In genomic region chr2:162814205-162814604, GRCm38 (mm10) we compare ENCODE assay signal across 9 mouse cellular contexts.
DNase-seq lines count a peak whose midpoint lies in the region; ATAC-seq and TF ChIP-seq lines count a peak whose summit lies in the region.
"Had no signal": no experiment of that assay in that cellular context is flagged by ENCODE, and none has a peak within 500 bp of the region (broad histone marks: within the 10 kb centered on the region; RNA-seq: fewer than 3 reads in every experiment).

No protein-coding gene starts in this region.

- H3K9me3 ChIP-seq in limb, embryonic 11.5 days (ENCODE audit: control insufficient read depth, low read length) = no peaks in the 10 kb centered on the region
- no peaks in the 10 kb centered on the region for H3K9me3 ChIP-seq in limb, embryonic 10.5 days (replicated peaks)
- H3K9me3 ChIP-seq: embryonic facial prominence, embryonic 12.5 days; neural tube, embryonic 13.5 days had no signal

- H3K4me2 ChIP-seq in limb, embryonic 11.5 days (ENCODE audit: low read depth, severe bottlenecking) = no peak overlapping the region
- H3K4me2 ChIP-seq: embryonic facial prominence, embryonic 12.5 days; neural tube, embryonic 13.5 days had no signal

- DNase-seq in limb, embryonic 11.5 days (ENCODE audit: low spot score) = peak; percentile 32
- no peak for DNase-seq in limb, embryonic 10.5 days (ENCODE audit: low spot score)
- DNase-seq in adrenal gland, postnatal 25 days = peak; percentile 35
- DNase-seq in kidney, postnatal 25 days = peak; percentile 59 to 72
- DNase-seq in c-Kit-positive CD71-positive TER-119-positive erythroid progenitor cells, embryonic 14.5 days (ENCODE audit: low spot score) = no peak
- DNase-seq in lung, adult 2 months = no peak

- no peaks in the 10 kb centered on the region for H3K4me1 ChIP-seq in limb, embryonic 11.5 days (ENCODE audit: control insufficient read depth, insufficient read depth, low read length)
- H3K4me1 ChIP-seq in limb, embryonic 10.5 days = no peaks in the 10 kb centered on the region
- H3K4me1 ChIP-seq in lung, adult 2 months (ENCODE audit: control insufficient read depth, insufficient read depth, low read length) = no peaks in the 10 kb centered on the region
- H3K4me1 ChIP-seq: embryonic facial prominence, embryonic 12.5 days; neural tube, embryonic 13.5 days had no signal

- no peak overlapping the region for H3K27ac ChIP-seq in limb, embryonic 11.5 days (replicated peaks; ENCODE audit: low read depth, low read length)
- H3K27ac ChIP-seq in limb, embryonic 10.5 days = no peak overlapping the region
- H3K27ac ChIP-seq: embryonic facial prominence, embryonic 12.5 days; neural tube, embryonic 13.5 days had no signal

- ATAC-seq in limb, embryonic 11.5 days (ENCODE audit: insufficient number of reproducible peaks, low FRiP score, low TSS enrichment, low read depth) = no peak
- ATAC-seq in common myeloid progenitor, adult 5-6 weeks (replicated peaks; ENCODE audit: low read depth, poor library complexity, severe bottlenecking) = 0 out of 2 replicates have a peak, but pooled peaks have one; percentile 50

- no peak for TF ChIP-seq CTCF in lung, adult 2 months (IDR thresholded peaks at IDR 0.05; ENCODE audit: insufficient read depth, low read length)

- TF ChIP-seq POLR2A in lung, adult 2 months (IDR thresholded peaks at IDR 0.05; ENCODE audit: borderline replicate concordance, extremely low read depth, low read depth, low read length) = no peak

- no peak overlapping the region for H3K9ac ChIP-seq in limb, embryonic 11.5 days (ENCODE audit: low read length)
- H3K9ac ChIP-seq: embryonic facial prominence, embryonic 12.5 days; neural tube, embryonic 13.5 days had no signal

- WGBS in limb, embryonic 11.5 days = 62% methylated on average over 2 of the region's 2 CpGs
- WGBS in limb, embryonic 10.5 days = 43% methylated on average over 2 of the region's 2 CpGs
- 55% methylated on average over 2 of the region's 2 CpGs for whole genome bisulfite sequencing in lung, adult 2 months

- no peak overlapping the region for H3K4me3 ChIP-seq in limb, embryonic 11.5 days (ENCODE audit: low read depth, low read length)
- H3K4me3 ChIP-seq in limb, embryonic 10.5 days = no peak overlapping the region
- no peak overlapping the region for H3K4me3 ChIP-seq in lung, adult 2 months (replicated peaks; ENCODE audit: extremely low read depth, low read depth, low read length)
- H3K4me3 ChIP-seq: embryonic facial prominence, embryonic 12.5 days; neural tube, embryonic 13.5 days had no signal

- H3K27me3 ChIP-seq in limb, embryonic 11.5 days (ENCODE audit: control insufficient read depth, insufficient read depth, low read length) = no peaks in the 10 kb centered on the region
- H3K27me3 ChIP-seq in limb, embryonic 10.5 days (ENCODE audit: low read depth, poor library complexity, severe bottlenecking) = no peaks in the 10 kb centered on the region
- H3K27me3 ChIP-seq: embryonic facial prominence, embryonic 12.5 days; neural tube, embryonic 13.5 days had no signal

- no peaks in the 10 kb centered on the region for H3K36me3 ChIP-seq in limb, embryonic 11.5 days (ENCODE audit: control insufficient read depth, insufficient read depth, low read length)
- no peaks in the 10 kb centered on the region for H3K36me3 ChIP-seq in limb, embryonic 10.5 days
- H3K36me3 ChIP-seq: embryonic facial prominence, embryonic 12.5 days; neural tube, embryonic 13.5 days had no signal

Comparison
In these comparisons a context has a peak if more than half of its experiments do, and no peak if none do; other contexts are left out.
1. DNase-seq: peak in limb, embryonic 11.5 days (single experiment), adrenal gland, postnatal 25 days (single experiment) and kidney, postnatal 25 days (2 of 2); none in limb, embryonic 10.5 days (single experiment), c-Kit-positive CD71-positive TER-119-positive erythroid progenitor cells, embryonic 14.5 days (single experiment) and lung, adult 2 months (single experiment).